Mouse (Mus musculus) layer of hippocampus, postnatal 10 days (tissue): ENCODE data around the gene Hba-a2. TPM values are rescaled to one million over a fixed set of nuclear protein-coding genes. Genes with fewer than 3 reads are reported as not detected.
"Not testable (repeated sequence)": the region's sequence is repeated elsewhere in the genome, so short reads cannot be mapped to it uniquely, and the experiment has no call there.

ENCODE experiments used
- DNase-seq, 2 experiments: peaks; one replicate each; pipeline ENCODE4 v3.0.0; 2021; ENCODE audit warnings: low spot score in 2 of 2
- long read RNA-seq: library from polyadenylated mRNA; stranded (forward); transcript quantifications from one replicate; pipeline ENCODE4 v2.0.0, GENCODE M21; 2023
- total RNA-seq, 2 experiments: library from RNA; stranded (reverse); gene quantifications; 2 replicates each; pipeline ENCODE4 v1.2.3; 2021

Hba-a2 gene
- total RNA-seq, result 100 to 1,000 TPM; 562 to 789 TPM
- long read RNA-seq, transcript Hba-a2-201 (3 exons, 554 nt), result major isoform, 170 of 182 reads
- long read RNA-seq, partial matches to known transcripts, result 1 of 182 reads
- long read RNA-seq, other reads (novel, unspliced or antisense), result 10 of 182 reads

DNA sequence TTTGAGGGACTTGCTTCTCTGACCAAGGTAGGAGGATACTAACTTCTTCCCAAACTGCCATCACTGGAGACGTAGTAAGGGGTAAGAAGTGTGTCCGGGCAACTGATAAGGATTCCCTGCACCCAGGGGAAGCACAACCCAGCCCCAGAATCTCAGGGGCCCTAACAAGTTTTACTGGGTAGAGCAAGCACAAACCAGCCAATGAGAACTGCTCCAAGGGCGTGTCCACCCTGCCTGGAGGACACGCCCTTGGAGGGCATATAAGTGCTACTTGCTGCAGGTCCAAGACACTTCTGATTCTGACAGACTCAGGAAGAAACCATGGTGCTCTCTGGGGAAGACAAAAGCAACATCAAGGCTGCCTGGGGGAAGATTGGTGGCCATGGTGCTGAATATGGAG, at the start of gene Hba-a2:
TSS of gene Hba-a2 (plus strand) at position 287 of the 400 bp plus-strand sequence.
- not testable (repeated sequence) for DNase-seq

DNA sequence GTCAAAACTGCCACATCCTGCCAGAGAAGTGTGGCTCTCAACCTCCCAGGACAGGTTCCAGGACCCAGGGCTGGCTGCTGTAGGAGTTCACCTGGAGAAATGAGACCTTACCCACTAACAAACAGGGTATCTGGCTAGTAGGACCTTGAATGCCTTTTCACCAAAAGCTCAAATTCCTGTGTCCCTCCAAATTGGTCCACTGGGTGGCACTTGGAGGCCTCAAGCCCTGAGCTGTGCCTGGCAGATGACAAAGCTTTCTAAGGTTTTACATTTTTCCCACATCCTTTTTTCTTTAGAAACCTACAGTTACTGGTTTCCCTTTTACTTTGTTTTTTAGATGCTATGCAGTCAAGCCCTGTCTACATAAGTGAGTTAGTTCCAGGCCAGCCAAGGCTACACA, 49.2 kb upstream of the Hba-a2 start:
- peak in 1 of 2 experiments; percentile 20 for DNase-seq

DNA sequence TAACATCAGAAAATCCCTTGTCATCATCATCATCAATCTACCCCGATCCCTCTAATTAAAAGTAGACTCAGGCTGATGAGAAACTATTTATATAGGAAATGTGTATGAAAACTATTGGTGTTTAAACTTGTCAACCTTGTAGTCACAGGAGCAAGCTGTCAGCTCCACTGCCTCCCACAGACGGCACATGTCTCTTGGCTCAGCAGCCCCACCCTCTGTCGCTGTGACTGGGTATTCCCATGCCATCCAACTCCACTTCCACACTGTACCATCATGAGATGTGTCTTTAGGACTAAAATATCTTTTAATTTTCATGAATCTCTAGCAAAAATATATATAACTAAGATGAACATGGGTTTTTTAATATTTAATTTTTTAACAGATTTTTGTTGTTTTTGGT, 47.9 kb upstream of the Hba-a2 start:
- DNase-seq, result no peak

DNA sequence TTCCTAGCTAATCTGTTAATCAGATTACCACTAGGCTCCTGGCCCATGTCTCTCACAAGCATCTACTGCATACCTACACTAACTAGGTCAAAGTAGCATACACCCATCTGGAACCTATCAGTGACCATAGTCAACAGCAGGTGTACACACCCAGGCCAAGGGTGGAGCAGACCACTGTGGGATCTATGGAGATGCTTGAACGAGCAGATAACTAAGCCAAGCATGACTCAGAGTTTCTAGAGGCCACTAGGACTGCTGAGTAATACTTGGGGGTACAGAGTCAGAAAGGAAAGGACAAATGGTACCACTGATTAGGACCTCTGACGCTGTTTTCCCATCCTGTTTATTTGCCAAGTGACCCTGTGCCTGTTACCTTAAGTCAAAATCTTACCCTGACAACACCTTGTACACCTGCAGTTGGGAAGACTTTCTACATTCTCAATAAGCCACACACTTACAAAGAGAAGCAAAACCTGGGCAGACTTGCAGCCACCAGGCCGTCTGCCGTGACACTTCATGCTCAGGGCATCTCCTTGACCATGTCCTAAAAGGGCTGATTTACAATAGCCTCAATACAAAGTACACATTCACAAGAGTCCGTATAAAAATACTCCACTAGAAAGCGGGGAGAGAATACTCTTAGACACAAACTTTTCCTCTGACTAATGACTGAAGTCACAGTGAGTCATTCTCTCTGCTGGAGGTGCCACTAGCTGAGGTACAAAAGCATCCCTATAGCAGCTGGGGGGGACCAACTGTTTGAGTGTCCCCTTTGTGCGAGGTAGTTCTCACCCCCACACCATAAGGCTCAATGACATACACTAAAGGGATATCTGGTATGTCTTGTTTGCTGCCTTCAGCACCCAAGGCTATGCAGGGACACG, 45.2 kb upstream of the Hba-a2 start:
- no peak for DNase-seq

DNA sequence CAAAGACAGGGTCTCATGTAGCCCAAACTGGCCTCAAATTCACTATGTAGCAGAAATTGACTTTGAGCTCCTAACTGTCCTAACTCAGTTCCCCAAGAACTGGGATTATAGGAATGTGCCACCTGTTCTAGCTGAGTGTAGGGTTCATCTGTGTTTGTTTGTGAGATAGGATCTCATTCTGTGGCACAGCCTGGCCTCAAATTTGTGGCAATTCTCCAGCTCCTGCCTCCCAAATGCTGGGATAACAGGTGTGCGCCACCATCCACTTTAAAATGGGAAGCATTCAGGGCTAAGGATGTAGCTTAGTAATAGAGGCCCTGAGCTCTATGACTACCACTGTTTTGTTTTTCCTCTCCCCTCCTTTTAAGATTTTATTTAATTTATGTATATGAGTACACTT, 43.2 kb upstream of the Hba-a2 start:
- DNase-seq, result no peak

DNA sequence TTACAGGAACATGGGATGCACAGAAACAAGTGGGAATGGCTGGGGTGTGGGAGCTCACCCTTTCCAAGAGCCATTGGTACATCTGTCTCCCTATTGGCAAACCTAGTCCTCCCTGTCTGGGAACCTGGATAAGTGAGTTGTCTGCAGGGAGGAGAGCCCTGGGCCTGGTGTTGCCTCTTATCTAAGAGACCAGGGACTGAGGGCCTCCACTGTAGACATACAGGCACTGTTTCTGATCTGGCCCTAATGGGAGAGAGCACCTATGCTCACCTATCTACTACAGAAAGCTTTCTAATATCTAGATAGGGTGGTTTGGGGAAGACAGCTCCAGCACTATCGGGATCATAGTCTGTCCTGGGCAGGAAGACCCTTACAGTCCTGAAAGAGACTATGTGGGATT, 40.1 kb upstream of the Hba-a2 start:
- DNase-seq, result no peak

DNA sequence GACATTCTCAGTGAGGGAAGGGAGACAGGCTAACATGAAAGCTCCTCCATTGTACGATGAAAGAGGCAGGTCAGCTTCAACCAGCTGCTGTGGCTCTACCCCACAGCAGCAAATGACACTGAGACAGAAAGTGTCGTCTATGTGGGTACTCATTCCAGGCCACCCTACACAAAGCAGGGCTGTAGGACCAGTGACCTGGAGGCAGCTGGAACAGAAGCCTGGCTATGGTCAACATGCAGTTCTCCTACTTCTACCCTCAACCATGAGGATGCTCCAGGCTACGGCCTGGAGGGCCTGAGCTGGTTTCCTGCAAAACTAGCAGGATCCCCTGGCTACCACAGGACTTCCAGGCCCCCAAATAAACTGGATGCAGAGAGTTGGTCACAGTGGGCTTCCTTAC, 39.7 kb upstream of the Hba-a2 start:
- no peak for DNase-seq

DNA sequence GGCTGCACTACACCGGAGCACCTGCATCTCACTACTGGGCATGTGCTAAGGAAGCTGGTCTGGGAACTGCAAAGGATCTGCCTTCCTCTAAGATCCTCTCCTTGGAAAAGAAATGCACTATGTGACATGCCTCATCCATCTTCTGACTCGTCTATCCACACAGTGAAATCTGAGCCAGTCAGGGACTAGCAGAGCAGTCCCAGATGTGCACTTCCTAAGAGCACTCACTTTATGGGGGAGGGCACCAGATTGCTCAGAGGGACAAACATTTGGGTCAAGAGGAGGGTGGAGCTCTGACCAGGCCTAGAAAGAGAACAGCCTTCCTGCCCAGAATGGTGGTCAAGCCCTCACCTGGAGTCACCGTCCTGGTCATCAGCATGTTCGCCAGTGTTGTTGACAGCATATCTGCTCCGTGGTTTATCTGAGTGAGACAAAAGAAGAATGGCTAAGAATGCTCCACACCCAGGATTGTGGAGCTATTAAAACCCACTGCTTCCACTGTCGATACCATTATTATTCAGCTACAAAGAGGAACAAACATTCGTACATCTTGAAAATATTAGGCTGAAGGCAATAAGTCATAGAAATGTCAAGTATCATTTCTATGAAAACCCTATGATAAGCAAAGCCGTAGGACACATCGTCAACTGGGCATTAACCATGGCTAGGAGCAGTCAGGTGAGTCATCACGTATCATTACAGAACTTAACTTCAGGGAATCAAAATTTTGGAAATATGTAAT, 33.4 kb upstream of the Hba-a2 start:
- no peak for DNase-seq

DNA sequence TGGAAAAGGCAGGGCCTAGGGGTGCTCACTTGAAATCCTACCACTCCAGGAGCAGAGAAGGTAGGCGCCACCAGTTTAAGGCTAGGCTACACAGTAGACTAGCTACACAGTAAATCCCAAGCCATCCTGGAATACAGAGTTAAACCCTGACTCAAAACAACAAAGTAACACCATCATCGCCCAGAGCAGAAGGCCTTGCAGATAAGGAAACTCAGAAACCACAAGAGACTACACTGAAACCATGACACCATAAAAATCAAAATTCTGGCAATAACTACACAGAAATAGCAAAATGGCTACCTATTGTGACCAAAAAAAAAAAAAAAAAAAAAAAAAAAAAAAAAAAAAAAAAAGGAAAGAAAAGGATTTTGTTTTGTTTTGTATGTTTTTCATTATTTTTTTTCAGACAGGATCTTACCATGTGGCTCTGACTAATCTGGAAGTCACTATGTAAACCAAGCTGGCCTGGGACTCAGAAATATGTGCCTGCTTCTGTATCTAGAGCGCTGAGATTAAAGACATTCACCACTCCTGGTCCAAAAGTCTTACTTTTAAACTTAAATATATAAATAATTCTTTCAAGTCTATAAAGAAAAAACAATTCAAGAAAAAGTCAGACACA, 31.1 kb upstream of the Hba-a2 start:
- no peak for DNase-seq

DNA sequence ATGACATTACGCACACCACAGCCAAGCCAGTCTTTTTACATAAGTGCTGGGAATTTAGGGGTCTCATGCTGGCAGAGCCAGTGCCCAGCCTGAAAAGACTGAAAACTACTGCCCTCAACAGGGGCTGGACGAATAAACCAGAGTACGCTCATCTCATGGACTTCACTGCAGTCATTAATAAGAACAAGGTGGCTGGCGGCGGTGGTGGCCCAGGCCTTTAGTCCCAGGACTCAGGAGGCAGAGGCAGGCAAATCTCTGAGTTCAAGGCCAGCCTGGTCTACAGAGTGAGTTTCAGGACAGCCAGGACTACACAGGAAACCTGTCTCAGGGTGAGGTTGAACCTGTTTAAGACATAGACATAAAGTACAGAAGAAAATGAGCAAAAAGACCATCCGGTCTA, 30.1 kb upstream of the Hba-a2 start:
- no peak for DNase-seq

DNA sequence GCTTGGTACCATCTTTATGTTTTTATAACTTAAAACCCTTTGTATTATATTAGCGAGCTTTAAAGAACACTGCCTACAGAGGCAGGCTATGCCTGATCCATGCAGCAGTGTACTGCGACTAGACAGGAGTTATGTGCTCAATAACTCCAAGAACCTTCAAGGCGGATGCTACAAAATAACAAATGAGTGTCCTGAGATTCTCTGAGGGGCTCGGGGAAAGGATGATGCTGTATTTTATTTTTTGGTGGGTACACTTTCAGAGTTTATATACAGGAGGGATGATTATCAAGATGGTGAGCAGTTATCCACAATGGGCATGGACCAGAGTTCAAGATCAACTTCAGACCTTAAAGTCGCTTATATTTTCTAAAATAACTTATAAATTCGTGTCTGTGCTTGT, 29.5 kb upstream of the Hba-a2 start:
- DNase-seq, result no peak

DNA sequence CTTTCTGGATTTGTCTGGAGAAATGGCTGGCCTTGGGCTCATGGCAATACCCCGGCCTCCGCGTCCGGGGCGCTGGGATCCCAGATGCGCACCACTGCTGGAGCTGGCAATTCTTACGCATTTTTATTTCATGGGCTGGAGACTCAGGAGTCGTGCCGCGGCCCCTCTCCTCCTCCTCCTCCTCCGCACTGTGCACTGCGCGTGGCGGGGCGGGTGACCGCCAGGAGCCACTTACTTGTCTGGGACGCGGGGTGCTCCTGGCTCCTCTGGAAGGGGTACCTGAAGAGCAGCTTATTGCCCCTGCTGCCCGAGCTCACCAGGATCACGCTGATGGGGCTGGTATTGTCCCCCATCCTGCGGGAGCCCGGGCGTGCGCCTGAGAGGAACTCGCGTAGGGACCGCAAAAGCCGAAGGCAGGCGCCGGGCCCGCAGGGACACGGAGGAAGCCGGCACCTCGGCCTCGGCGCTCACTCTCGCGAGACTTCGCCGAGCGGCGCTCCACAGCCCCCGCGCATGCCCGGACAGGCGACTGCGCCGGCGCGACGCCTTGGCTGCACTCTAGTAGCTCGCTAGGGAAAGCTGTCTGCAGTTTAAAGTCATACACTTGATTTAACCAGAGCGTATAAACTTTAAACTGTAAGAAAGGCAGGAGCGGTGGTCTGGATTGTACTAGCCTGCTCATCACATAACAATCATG, 29.0 kb upstream of the Hba-a2 start, which contains the start of gene Nprl3:
TSS of gene Nprl3 (minus strand) at position 520 of the 697 bp plus-strand sequence.
- DNase-seq, result peak; percentile 95 to 97

DNA sequence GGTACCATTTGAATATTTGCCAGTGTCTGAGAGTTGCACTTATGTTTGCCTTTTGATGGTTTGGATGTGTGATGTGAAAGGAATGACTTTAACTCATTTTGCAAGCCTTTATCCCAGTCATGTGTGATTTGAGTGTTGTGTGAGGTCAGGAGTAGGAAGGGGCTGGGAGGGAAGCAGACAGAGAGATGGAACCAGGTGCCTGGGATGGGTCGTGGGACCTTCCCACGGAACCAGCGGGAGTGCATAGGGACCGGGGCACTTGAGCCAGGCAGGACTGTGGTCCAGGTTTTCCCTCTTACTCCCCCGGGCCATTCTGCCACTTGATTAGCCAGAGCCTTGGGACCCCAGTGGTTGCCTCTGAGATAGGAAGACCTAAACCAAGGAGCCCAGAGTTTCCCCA, 28.3 kb upstream of the Hba-a2 start:
- no peak for DNase-seq

DNA sequence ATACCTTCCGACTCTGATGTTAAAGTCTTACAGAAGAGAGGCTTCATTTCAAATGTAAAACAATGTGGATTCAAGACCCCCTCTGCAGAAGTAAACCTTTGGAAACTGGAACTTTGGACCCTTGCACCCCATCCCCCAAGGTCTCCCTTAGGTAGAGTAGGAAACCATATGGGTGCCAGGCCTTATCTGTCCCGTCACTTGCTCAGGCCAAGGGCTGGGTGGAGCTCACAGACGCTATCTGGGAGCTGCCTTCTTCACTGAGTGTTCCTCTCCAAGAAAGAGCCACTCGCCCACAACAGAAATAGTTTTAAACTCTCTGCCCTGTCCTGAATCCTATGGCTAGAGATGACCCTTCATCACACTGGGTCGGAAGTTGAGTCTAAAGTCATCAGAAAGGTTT, 27.3 kb upstream of the Hba-a2 start:
- no peak for DNase-seq

DNA sequence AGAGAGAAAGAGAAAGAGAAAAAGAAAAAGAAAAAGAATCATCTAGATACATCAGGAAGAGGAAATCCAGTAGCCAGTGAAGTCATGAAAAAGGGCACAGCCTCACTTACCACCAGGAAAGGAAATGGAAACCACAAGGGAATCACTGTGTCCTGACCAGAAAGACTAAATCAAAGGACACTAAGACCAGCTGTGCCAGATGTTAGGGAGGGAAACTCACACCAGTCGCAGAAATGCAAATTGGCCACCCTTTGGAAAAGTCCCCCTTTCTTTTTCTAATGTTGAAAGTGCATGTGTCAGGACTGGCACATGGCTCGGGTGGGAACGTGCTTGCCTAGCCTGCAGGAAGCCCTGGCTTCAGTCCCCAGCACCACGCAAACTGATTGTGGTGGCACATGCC, 25.1 kb upstream of the Hba-a2 start:
- no peak for DNase-seq

DNA sequence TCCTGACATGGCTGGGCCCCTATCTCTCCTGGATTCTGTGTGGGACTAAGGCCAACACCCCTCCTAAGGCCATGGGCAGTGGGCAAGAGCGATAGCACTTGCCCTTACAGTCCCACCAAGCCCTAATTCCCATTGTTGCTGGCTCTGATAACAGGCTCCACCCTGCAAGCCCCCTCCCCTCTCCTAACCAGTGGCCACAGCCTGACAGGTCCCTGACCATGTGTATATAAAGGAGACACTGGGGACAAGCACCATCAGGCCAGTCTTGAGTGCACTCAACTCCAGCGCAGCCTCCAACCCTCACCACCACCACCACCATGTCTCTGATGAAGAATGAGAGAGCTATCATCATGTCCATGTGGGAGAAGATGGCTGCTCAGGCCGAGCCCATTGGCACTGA, 19.9 kb upstream of the Hba-a2 start, which contains the start of gene Hba-x:
TSS of gene Hba-x (plus strand) at position 54 of the 400 bp plus-strand sequence.
- DNase-seq, result no peak

DNA sequence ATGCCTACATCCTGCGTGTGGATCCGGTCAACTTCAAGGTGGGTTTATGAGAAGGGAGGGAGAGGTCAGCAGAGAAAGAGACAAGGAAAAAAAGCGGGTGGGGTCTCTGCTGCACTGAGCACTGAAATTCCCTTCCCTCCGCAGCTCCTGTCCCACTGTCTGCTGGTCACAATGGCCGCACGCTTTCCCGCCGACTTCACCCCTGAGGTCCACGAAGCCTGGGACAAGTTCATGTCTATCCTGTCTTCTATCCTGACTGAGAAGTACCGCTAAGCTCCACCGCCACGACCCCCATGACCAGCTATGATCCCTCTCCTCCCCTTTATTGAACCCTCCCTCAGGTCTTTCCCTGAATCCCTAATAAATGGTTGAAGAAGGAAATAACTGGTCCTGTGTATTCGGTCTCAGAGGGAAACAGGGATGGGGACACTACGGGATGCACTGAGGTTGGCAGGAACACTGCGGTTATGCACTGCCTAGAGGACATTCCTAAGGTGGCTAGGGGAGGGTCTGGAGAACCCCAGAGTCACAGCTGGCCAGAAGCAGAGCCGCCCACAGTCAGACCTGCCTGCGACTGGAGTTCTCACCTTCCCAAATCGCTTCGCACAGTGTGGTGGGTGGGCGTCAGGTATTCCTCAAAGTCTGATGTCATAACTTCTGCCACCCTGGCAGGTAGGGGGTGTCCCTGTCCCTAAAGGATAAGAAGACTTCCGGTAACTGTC, 18.4 kb upstream of the Hba-a2 start:
- no peak for DNase-seq

DNA sequence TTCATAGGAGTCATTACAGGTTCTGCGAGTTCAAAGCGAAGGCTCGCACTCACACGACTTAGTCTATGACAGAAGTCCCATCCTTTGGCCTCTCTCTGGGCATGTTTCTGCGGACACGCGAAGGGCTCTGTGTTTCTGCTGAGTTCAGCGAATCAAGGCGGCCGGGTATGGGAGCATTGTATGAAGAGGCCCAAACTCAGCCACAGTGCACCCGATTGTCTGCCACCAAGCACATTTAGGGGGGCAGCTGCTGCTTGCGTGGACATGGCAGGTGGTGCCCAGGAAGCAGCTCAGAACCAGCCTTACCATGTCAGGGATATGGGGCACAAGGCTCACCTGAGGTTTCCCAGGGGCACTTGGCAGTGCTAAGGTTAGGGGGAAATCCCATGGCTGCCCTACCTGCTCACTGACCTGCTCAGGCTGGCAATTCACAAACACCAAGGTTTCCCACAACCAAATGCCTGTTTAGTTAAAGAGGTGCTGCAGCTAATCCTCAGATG, 17.8 kb upstream of the Hba-a2 start:
- no peak for DNase-seq

DNA sequence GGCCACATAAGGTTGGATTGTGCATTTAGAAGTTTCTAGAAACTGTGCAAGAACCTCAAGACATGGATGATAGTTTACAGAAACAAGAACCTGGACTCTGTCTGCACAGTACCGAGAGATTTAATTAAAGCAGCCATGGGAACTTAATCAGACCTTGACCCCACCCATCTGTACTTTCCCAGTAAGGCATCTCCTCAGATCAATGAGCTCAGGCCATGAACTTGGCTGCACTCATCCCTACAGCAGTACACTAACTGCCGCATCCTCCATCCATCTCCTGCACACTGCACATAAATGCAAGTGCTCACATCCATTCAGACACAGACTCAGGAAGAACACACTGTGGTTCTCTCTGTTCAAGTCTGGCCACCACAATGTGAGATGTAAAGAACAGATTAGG, 15.6 kb upstream of the Hba-a2 start:
- no peak for DNase-seq
